Mouse (Mus musculus) heart, adult 2 months (tissue): ENCODE measurements around the gene Phldb2.

Source experiments
- CTCF ChIP-seq: fragments of 200-600 bp; IDR thresholded peaks from 2 replicates; pipeline ENCODE4 v1.8.1; 2022; ENCODE audit warnings: antibody characterized with exemption, mild to moderate bottlenecking, moderate library complexity
- POLR2A ChIP-seq: fragments of 200-500 bp; IDR thresholded peaks from 2 replicates; pipeline ENCODE4 v1.6.1; 2011; ENCODE audit warnings: mild to moderate bottlenecking, low read depth, low read length, control low read depth; ENCODE audit not compliant: insufficient read depth

GRCm38 (mm10) chr16:45919572-45919971 is 33.8 kb downstream of the Phldb2 start:
- TF ChIP-seq CTCF (no peak), POLR2A (no peak)
